Mouse (Mus musculus): ENCODE measurements around the gene Nsg1.

GRCm38 (mm10) chr5:38190907-38191306 lies 31.2 kb upstream of the Nsg1 start:
- TF ChIP-seq CTCF (IDR thresholded peaks at IDR 0.05; ENCODE audit: borderline replicate concordance, control insufficient read depth, extremely low read depth, insufficient read depth, low read length, poor library complexity) (no peak), POLR2A (IDR thresholded peaks at IDR 0.05; ENCODE audit: control insufficient read depth, extremely low read depth, insufficient read depth, low read length, poor library complexity) (no peak)

Data from thymus, adult 2 months (tissue).